In genomic region chr1:156254866-156255265, GRCm38 (mm10) we compare ENCODE assay signal across 17 mouse cellular contexts. TPM values are rescaled to one million over a fixed set of nuclear protein-coding genes. Genes with fewer than 3 reads are reported as not detected.
"Had no signal": no experiment of that assay in that cellular context is flagged by ENCODE, and none has a peak within 500 bp of the region (broad histone marks: within the 10 kb centered on the region; RNA-seq: fewer than 3 reads in every experiment).

No protein-coding gene starts in this region.

- H3K9me3 ChIP-seq: midbrain, embryonic 13.5 days; midbrain, embryonic 15.5 days; neural tube, embryonic 12.5 days; stomach, embryonic 15.5 days had no signal

- H3K4me3 ChIP-seq: megakaryocyte, embryonic 14.5 days; midbrain, embryonic 13.5 days; midbrain, embryonic 15.5 days; neural tube, embryonic 12.5 days; stomach, embryonic 15.5 days had no signal

- DNase-seq: liver, postnatal 0 days; lung, adult 2 months; lung, postnatal 14 days; lung, postnatal 36 days; right cerebral cortex, postnatal 14 days; thymus, adult 2 months; thymus, postnatal 25 days; thymus, postnatal 4 days had no signal

- H3K27me3 ChIP-seq: midbrain, embryonic 13.5 days; midbrain, embryonic 15.5 days; neural tube, embryonic 12.5 days; stomach, embryonic 15.5 days had no signal

- H3K9ac ChIP-seq: liver, postnatal 0 days; midbrain, embryonic 13.5 days; midbrain, embryonic 15.5 days; neural tube, embryonic 12.5 days; stomach, embryonic 15.5 days had no signal

- H3K4me2 ChIP-seq: midbrain, embryonic 11.5 days; midbrain, embryonic 13.5 days; midbrain, embryonic 15.5 days; neural tube, embryonic 12.5 days; stomach, embryonic 15.5 days had no signal

- H3K4me1 ChIP-seq: megakaryocyte, embryonic 14.5 days; midbrain, embryonic 13.5 days; midbrain, embryonic 15.5 days; neural tube, embryonic 12.5 days; stomach, embryonic 15.5 days had no signal

- ATAC-seq: liver, postnatal 0 days; midbrain, embryonic 13.5 days; midbrain, embryonic 15.5 days had no signal

- H3K27ac ChIP-seq: macrophage; midbrain, embryonic 13.5 days; midbrain, embryonic 15.5 days; neural tube, embryonic 12.5 days; stomach, embryonic 15.5 days; stomach, postnatal 0 days had no signal

- H3K36me3 ChIP-seq: midbrain, embryonic 13.5 days; midbrain, embryonic 15.5 days; neural tube, embryonic 12.5 days; stomach, embryonic 15.5 days had no signal

RNA-seq across cellular contexts. Expression of gene Tdrd5, which starts 48.6 kb away (rescaled TPM):
- polyA plus RNA-seq: liver, postnatal 0 days; macrophage; midbrain, embryonic 11.5 days; spleen, adult 2 months had no signal

RNA-seq across cellular contexts. Expression of gene Fam163a, which starts 50.0 kb away (rescaled TPM):
- polyA plus RNA-seq: macrophage; spleen, adult 2 months had no signal

RNA-seq across cellular contexts. Expression of gene Nphs2, which starts 55.7 kb away (rescaled TPM):
- polyA plus RNA-seq: liver, postnatal 0 days; macrophage; neural tube, embryonic 12.5 days; spleen, adult 2 months; stomach, postnatal 0 days had no signal
